Mouse (Mus musculus): ENCODE results near the gene Nlk. TPM values are rescaled to one million over a fixed set of nuclear protein-coding genes. Genes with fewer than 3 reads are reported as not detected.
"Not testable (repeated sequence)": the region's sequence is repeated elsewhere in the genome, so short reads cannot be mapped to it uniquely, and the experiment has no call there.

The Nlk gene
- total RNA-seq, 2 experiments from 2014 or later, result 16.6 to 19.5 TPM

DNA sequence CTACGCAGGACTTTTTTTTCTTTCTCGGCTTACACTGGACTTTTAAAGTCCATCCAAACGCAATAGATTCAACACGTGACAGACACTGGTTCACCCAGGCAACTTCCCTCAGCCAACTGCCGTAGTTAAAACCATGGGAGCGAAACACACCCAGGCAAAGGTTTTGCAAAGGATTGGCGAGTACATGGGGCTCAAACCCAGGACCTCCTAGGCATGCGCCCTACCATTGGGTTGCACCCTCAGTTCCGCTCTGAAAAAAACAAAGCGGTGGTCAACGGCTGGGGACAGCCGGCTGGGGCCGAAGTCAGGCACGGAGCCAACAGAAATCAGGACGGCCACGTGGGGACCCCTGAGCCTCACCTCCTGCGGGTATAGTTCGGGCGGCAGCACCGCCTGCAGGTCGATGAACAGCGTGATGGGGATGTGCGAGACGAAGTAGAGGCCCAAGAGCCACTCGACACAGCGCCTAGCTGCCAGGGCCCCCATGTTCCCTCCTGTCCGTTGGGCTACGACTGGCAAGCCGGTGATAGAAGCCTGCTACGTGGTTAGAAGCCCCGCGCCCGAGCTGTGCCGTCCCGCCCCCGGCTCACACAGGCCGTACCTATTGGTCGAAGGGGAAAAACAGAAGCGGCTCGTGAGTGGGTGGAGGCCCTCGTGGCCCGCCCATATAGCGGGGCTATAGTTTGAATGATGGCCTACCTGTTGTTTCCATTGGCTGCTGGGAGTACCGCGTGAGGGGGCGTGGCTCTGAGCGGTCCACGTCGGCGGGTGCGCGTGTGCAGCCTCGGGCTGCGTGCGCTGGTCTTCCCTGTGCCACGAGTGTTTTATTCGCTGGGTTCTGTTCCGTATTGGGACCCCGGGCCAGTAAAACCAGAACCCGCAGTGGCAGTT lies 146.8 kb downstream of the Nlk start, which contains the start of gene Tmem97:
Gene Tmem97, minus strand, starts transcription at position 610 of the 891 bp plus-strand sequence.
- ATAC-seq (replicated peaks; ENCODE audit: poor library complexity), result peak; percentile 99

DNA sequence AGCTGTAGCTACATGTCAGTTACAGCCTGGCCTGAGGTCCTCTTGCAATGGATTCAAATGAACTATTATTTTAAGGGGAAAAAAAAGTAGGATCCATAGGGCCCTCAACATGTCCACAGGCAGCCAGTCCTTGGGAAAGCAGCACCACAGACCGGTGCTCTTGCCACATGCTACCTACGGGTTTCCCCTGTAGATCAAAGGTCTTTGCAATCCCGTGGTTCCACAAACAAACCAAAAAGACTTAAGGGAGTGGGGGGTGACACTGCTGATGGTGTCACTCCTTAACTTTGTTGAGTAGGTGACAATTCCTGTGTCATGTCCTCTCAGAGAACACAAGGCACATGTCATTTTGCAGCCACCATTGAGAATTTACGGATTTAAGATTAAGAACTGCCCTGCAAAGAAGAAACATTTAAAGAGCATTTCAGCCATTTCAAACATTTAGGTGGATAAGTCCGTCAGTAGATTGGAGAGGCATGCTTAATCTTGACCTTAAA lies 147.6 kb downstream of the Nlk start:
- ATAC-seq (replicated peaks; ENCODE audit: poor library complexity), result no peak

DNA sequence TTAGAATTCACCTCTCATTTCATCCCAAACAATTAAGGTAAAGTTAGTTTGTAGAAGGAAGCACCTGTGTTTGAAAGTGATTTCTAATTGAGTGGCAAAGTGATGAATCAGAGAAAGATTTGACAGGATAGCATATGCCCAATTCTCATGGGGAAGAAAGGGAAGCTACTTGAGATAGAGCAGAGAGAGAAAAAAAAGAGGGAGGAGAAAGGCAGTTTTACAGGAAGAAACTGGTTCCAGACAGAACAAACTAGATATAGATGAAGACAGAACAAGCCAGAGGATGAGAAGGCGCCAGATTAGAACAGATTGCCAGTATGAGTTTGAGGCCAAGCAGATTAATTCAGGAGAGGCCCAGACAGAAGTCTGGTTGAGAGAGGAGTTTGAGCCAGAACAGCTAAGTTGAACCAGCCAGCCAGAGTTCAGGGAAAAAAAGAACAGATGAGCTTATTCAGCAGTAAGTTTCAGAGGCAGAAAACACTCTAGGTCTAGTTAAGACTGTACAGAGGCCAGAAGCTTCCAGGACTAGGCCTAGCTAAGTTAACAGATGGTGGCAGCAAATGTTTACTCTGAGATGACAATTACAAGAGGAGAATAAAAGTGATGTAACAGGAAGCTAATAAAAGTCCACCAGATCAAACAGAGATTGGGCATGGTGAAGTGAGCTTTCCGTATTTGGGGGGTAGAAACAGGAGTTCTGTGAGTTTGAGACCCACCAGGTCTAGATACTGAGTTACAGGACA lies 149.3 kb downstream of the Nlk start:
- ATAC-seq (replicated peaks; ENCODE audit: poor library complexity), result no peak

DNA sequence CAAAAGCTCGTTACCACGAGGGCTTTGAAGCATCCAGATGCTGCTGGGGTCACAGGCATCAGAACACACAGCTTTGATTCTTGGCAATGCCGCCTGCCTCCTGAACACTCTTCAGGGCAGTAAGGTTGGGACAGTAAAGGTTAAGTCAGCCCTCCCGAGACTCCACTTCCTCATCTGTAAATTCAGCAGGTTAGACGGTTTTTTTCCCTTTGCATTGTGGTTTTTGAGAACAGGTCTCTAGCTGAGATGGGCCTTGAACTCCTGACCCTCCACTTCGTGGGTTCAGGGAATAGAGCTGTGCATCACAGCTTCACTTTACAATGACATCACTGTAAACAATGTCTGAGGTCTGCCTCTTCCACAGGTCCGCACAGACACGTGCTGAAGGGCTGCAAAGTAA lies 152.0 kb downstream of the Nlk start:
- no peak for ATAC-seq (replicated peaks; ENCODE audit: poor library complexity)

DNA sequence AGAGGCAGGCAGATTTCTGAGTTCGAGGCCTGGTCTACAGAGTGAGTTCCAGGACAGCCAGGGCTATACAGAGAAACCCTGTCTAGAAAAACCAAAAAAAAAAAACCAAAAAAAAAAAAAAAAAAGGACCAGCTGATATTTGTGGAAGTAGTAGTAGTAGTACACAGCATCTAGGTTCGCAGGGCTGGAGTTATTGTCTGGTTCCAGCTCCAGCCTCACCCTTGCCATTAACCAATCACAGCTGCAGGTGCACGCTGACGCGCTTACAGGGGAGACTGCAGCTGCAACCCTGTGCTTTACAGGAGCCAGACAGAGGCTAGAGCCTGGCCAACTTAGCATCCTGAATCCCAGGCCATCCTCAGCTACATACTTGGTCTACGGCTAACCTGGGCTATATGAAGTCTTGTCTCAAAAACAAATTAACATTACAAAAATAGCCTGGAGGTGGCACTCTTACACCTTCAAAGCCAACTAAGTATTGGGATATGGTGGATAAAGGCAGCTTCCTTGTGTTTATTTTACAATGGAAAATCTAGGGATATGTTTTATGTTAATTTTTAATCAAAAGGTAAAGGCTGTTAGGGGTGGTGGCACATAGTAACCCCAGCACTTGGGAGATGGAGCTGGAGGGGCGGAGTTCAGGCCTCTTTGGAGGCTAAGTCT lies 152.6 kb downstream of the Nlk start:
- ATAC-seq (replicated peaks; ENCODE audit: poor library complexity), result peak; percentile 44; the same call in 1 of the 2 replicates

DNA sequence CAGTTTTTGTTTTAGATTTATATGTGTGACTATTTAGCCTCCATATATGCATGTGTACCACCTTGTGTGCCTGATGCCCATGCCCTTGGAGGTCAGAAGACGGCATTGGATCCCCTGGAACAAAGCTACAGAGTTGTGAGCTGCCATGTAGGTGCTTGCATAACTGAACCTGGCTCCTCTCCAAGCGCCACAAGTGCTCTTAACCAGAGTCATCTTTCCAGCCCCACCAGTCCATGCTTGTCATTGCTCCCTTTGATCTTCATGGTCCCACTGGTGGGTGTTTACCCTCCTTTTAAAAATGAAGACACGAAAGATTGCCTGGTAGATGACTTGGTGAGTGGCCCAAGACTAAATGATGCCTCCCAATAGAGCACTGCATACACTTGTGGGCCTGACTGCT lies 156.8 kb downstream of the Nlk start:
- ATAC-seq (replicated peaks; ENCODE audit: poor library complexity), result no peak

DNA sequence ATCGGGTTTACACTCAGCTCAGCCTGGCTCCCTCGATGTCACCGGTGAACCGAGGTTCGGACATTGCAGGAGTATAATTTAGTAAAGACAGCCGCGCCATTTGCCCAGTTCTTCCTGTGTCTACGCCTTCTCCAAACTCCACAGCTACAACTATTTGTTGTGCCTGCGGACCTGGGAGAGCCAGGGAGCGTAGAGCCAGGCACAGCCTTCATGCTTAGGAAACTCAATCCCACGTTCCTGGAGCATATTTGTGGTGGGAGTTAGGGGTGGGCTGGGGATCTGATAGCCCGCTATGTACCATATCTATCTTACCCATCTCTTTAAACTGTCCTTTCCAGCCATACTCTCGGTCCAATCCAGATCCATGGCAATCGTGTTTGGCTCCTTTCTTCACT lies 160.5 kb downstream of the Nlk start:
- no peak for ATAC-seq (replicated peaks; ENCODE audit: poor library complexity)

DNA sequence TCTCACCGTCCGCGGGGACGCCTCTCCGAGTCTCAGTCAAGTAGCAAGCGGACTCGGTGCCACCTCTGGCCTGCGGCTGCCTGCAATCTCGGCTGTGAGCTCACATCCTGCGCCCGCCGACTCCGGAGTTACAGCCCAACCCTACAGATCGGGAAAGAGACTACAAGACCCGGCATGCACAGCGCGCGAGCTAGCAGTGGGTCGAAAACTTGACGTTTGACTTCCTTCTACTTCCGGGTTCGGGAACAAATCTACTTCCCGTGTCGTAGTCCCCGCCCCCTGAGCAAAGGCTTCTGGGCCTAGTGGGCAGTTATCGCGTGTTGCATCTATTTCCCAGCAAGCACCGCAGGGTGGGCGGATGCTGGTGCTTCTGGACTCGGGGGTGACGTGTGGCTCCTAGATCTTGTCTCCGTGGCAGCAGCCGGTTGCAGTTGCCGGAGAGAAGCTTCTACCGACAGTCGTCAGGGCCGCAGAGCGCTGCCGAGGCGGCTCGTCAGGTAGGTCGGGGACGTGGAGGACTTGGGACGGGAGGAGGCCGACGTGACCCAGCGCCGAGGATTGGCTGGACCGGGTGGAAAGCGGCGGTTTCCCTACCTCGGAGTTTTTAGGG lies 161.0 kb downstream of the Nlk start, which contains the start of the genes Tnfaip1 and Ift20:
Gene Tnfaip1, minus strand, starts transcription at position 253 of the 610 bp plus-strand sequence.
Gene Ift20, plus strand, starts transcription at position 282 of the 610 bp plus-strand sequence.
- ATAC-seq (replicated peaks; ENCODE audit: poor library complexity), result peak; percentile 98

DNA sequence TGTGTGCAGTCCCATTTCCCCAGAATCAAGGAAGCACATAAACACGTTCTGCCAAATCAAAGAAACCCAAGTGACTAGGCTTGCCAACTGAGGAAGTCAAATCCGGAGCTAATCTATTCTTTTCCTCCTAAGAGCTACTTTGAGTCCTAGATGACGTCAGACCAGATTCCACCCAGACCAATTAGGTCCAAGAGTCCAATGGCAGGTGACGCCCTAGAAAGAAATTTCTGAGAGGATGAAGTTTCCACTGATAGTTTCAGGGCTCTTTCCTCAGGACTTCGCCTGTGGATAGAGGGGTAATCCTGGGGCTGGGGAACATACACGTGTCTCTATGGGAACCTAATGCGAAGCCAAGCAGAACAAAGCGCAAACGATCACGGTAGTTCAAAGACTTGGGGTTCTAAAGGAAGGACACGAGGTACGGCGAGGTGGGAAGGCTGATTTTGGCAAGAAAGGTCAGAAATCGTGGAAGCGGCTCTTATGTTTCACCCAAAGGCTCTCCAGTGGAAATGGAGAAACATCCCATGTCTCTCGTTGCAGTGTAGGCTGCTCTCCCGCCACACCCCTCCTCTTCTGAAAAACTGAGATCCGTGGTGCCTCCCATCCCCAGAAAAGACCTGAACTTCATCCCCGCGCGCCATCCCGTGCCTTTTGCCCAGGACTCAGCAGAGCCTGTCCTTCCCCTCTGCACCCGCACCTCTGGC lies 161.6 kb downstream of the Nlk start:
- no peak; the same call in 1 of the 2 replicates for ATAC-seq (replicated peaks; ENCODE audit: poor library complexity)

DNA sequence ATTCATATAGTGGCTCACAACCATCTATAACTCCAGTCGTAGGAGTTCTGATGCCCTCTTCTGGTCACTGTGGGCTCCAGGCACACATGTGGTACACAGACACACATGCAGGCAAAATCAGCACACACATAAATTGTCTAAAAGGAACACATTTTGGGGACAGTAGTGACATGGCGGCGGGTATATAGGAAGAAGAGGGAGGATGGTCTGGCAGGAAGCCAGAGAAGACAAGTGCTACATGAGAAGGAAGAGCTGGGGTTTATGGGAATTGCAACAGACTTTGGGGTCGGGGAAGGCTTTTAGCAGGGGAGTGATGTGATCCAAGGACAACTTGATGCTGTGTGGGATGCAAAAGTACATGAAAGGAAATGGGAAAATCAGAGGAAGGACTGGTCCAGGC lies 162.7 kb downstream of the Nlk start:
- no peak for ATAC-seq (replicated peaks; ENCODE audit: poor library complexity)

DNA sequence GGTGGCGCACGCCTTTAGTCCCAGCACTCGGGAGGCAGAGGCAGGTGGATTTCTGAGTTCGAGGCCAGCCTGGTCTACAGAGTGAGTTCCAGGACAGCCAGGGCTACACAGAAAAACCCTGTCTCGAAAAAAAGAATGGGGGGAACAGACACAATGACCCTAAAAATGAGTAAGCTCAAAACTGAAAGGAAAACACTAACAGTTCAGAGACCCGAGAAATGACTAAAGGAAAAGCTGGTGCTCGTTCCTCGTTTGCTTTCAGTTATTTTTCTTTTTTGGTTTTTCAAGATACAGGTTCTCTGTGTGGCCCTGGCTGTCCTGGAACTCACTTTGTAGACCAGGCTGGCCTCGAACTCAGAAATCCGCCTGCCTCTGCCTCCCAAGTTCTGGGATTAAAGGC lies 165.7 kb downstream of the Nlk start:
- not testable (repeated sequence) for ATAC-seq (replicated peaks; ENCODE audit: poor library complexity)

DNA sequence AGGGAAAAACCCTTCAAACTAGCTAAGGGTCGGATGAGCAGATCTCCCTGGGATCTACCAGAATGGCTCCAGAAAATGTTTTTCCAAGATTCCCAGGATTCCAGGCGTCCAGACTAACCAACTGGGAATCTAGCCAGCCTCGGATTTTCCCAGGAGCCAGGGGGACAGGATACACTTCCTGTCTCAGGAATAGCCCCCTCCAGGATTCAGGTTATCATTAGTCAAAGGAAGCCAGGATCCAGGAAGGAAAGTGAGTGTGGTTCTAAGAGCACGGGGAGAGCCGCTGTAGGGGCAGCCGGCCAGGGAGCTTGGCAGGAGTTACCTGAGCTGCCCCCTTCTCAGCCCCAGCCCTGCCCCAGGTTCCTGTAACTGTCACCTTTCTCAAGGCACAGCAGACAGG lies 166.1 kb downstream of the Nlk start:
- ATAC-seq (replicated peaks; ENCODE audit: poor library complexity), result no peak

DNA sequence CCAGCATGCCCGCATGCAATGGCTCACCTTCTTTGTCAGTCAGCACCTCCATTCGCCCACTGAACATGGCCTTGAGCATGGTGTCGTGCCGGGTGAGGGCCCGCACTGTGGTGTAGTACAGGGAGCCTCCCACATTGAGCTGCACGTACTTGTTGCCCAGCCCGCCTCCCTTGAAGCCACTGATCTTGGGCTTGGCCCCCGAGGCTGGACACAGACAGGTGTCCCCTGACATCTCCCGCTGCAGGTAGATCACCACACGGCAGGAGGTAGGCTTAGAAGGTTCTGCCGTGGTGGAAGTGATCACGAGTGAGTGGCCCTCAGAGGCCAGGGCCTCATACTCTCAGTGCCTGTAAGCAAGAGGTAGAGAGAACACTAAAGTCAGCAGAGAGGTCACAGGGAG lies 167.2 kb downstream of the Nlk start:
- no peak for ATAC-seq (replicated peaks; ENCODE audit: poor library complexity)

DNA sequence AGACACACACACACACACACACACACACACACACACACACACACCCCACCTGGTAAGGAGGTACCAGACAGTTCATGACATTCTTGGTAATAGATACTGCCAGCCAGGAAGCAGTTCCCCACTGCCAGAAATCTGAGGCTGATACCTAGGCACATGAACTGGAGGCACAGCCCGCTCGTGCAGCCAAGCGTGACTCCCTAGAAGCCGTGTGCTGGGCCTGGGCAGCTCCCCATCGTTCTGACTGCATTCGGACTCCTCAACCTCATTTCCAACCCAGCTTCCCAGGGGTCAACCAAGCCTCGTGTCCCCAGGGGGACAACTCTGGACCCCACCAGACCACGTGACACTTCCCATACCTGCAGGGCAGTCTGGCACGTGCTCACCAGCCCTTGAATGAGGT lies 168.5 kb downstream of the Nlk start:
- no peak for ATAC-seq (replicated peaks; ENCODE audit: poor library complexity)

DNA sequence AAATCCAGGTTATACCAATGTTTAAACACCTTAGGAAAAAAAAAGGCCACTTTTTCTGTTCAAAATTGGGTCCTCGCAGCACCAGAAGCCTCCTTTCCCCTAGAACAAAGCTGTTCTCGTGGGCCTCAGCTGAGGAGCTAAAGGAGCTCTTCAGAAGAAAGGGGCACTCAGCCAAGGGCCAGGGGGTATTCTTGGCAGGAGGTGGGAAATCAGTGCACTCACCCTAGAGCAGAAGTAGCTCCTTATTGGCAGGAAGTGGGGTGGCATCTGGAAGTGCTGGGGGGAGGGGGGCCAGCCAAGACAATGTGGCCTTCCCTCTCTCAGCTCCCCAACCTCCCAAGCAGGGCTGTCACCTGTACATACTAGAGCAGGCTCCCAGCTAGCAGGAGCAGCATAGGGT lies 172.3 kb downstream of the Nlk start:
- no peak for ATAC-seq (replicated peaks; ENCODE audit: poor library complexity)

DNA sequence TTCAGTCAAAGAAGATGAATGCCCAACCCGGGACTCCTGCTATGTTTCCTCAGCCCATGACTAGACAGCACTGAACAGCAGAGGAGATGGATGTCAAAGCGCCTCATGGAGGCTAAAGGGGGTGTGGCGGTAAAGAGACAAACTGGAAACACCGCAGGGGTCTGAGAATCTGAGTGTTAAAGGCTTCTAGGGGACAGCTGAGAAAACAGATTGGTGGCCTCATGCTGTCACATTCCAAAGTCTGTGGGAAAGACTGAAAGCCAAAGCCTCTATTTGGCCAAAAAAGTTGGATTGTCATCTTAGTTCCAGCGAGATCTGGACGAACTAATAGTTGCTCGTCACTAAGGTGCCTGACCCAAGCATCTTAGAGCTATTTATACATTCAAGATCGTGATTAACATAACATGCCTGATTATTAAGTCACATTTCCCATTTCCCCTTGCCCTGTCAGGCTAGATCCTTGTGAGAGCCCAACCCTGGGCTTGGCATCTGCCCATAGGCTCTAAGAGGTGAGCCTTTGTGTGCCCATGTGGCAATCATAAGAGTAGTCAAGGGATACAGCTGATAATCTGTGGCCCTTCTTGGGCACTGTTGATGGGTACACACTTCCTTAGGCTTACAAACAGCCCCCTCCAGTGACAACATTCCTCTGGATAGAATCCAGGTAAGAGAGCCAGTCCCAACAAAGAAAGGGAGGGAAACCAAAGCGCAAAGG lies 173.8 kb downstream of the Nlk start:
- no peak for ATAC-seq (replicated peaks; ENCODE audit: poor library complexity)

DNA sequence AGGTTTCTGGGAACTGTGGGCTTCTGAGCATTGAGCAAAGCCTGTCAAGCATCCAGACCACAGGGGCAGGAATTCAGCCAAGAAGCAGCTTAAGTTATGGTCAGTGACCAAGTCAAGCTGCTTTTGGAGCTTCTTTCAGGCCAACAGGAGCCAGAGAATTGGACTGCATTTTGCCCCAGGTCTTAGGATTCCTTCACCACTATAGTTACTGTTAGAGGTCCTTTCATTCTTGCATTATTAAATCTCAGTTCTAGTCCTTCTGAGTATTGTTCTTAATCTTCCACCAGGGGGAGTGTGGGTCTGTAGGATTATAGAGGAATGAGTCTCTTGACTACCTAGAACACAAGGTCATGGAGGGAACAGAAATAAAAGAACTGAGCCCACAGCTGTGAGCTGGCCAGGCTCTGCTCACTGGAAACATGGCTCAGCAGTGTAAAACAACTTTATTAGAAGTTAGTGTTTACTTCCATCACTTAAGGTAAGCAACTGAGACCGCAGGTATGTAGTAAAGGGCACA lies 174.6 kb downstream of the Nlk start:
- peak; percentile 58 for ATAC-seq (replicated peaks; ENCODE audit: poor library complexity)

DNA sequence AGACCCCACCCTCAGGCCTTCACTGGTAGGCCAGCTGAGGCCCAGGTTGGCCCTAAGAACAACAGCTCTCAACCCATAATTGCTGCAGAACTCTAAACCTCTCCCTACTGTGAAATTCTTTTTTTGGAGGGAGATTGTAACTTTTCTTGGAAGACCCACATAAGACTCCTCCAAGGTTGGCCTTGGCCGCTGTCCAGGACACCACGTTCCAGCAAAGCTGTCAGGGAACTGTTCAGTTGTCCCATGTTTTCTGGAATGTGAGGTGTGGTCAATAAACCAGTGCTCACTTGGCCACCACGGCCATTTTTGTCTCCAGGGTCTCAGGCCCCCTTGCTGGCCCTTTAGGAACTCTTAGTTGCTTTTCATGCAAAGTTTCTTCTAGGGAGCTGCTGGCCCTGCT lies 175.3 kb downstream of the Nlk start:
- no peak for ATAC-seq (replicated peaks; ENCODE audit: poor library complexity)

DNA sequence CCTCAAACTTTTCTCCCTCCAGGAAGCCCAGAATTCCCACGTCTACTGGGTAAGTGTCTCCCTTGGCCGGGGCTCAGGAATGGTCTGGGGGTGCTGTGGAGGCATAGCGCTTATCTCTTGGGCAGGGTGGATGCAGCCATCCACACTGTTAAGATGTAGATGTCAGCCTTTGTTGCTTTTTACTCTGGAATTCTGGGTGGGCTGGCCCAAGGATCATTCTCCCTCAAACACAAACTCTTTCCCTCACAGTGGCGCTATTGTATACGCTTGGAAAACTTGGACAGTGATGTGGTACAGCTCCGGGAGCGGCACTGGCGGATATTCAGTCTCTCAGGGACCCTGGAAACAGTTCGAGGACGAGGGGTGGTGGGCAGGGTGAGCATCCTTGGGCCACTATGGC lies 178.2 kb downstream of the Nlk start:
- ATAC-seq (replicated peaks; ENCODE audit: poor library complexity), result no peak
